Mouse (Mus musculus) brain, embryonic 14.5 days (tissue): Measurements from ENCODE around the gene Eif4a1.

Experiments
- CTCF ChIP-seq: fragments of 200-500 bp; IDR thresholded peaks from 2 replicates; pipeline ENCODE4 v1.5.1; 2012; ENCODE audit warnings: inconsistent platforms, mild to moderate bottlenecking, moderate library complexity, borderline replicate concordance; ENCODE audit not compliant: insufficient read depth, insufficient read length; ENCODE audit errors: extremely low read depth
- POLR2A ChIP-seq: fragments of 200-500 bp; IDR thresholded peaks from 2 replicates; pipeline ENCODE4 v1.6.1; 2012; ENCODE audit warnings: mild to moderate bottlenecking, inconsistent platforms, borderline replicate concordance; ENCODE audit not compliant: poor library complexity, insufficient read depth, insufficient read length, severe bottlenecking; ENCODE audit errors: extremely low read depth

- TF ChIP-seq CTCF (no peak), POLR2A (no peak)
These were observed 22.8 kb upstream of the Eif4a1 start for GRCm38 (mm10) chr11:69695046-69695360.
